Mouse (Mus musculus) B cell, adult (primary cell): ENCODE data around the gene Wdr12. TPM values are rescaled to one million over a fixed set of nuclear protein-coding genes. Genes with fewer than 3 reads are reported as not detected.

Experiments used
- total RNA-seq: library from RNA; stranded (reverse); gene quantifications from 4 replicates; pipeline ENCODE4 v1.2.4, GENCODE M21; 2023; ENCODE audit not compliant: inconsistent age

Gene Wdr12
- total RNA-seq = 25.1 to 29.9 TPM (median 25.9 TPM) in 4 replicates

DNA sequence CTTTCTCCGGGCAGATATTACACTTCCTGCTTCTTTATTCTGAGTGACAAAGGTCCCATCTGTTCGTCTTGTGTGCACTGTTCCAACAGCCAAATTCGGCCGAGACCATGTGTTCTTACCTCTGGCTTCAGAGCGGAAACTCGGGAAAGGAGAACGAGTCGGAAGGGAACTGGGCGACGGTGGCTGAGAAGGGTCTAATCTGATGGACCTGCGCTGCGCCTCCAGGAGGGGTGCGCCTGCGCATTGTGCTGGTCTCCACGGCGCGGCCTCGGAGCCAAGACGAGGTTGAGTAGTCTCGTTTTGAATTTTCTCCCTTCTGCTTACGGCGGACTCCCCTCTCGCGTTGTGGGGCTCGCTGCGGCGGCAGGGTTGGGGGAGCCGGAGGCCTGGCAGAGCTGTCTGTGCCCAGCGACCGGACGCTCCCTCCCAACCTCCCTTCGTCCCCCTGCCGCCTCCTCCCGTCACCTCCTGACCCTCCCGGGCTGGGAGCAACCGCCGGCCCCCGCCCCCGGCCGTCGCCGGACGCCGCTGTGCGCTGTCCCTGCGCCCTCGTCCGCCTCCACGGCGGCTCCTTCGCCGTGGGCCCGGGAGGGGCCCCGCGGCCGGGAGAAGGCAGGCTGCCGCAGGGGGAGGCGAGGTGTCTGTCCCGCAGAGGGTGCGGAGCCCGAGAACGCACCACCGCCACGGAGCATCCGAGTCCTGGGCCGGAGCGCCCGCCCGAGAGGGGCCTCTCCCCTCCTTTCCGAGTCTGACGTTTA lies at the start of gene Wdr12, which contains the start of gene Carf:
Wdr12 (minus strand) TSS at position 622 of the 758 bp plus-strand sequence.
Carf (plus strand) TSS at position 224 of the 758 bp plus-strand sequence.

DNA sequence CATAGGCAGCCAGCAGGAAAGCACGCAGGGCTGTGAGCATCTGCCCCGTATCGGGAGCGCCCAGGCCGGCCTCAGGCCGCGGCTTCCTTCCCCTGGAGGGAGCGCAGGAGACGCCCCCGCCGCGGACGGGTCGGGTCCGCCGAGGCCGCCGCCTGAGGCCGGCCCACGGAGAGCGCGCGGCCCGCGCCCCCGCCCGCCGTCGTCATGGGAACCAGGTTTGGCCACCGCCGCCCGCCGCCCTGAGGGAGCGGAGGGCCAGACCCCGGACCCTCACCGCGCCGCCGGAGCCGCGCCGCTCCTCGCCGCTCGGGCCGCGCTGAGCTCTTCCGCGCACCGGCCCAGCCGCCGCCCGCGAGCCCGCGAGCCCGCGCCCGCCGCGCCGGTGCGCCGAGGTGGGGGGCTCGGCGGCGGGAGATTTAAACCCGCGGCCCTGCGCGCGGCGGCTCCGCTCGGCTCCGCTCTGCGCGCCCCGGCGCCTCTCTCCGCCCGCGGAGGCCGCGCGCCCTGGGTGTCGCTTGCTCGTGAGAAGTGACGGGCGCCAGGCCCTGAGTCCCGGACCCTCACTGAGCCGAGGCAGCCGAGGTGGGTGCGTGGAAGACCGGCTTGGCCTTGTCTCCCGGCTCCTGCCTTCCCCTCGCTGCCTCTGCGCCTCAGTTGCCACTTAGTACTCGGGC lies 55.5 kb downstream of the Wdr12 start, which contains the start of gene Ica1l:
Ica1l (minus strand) TSS at position 389 of the 674 bp plus-strand sequence.

Other genes starting within 250 kb of the Wdr12 start
- gene Fam117b, start 185.6 kb downstream of the Wdr12 start, total RNA-seq = 45.4 to 56.4 TPM (median 54.1 TPM) in 4 replicates
- gene Ica1l, start 55.5 kb downstream of the Wdr12 start, total RNA-seq = 0.66 to 1.5 TPM (median 1.1 TPM) in 4 replicates
- gene Carf, start 398 bp downstream of the Wdr12 start, total RNA-seq = 11.4 to 14.6 TPM (median 13.8 TPM) in 4 replicates
- gene Nbeal1, start 82.0 kb upstream of the Wdr12 start, total RNA-seq = 29.2 to 34.0 TPM (median 32.8 TPM) in 4 replicates
- 8.8 to 11.8 TPM (median 10.8 TPM) in 4 replicates for gene Cyp20a1, start 244.7 kb upstream of the Wdr12 start, total RNA-seq